ENCODE assay signal across 29 mouse cellular contexts in genomic region chr7:98912953-98913360, GRCm38 (mm10).
DNase-seq lines count a peak whose midpoint lies in the region; ATAC-seq and TF ChIP-seq lines count a peak whose summit lies in the region.
"Had no signal": no experiment of that assay in that cellular context is flagged by ENCODE, and none has a peak within 500 bp of the region (broad histone marks: within the 10 kb centered on the region; RNA-seq: fewer than 3 reads in every experiment).

No protein-coding gene starts in this region.

- WGBS in lung, embryonic 15.5 days, result 40% methylated on average over 2 of the region's 2 CpGs

- DNase-seq in gastrocnemius, adult 2 months, result peak; percentile 59
- no peak for DNase-seq in gastrocnemius, postnatal 36 days
- no peak for DNase-seq in lung, postnatal 14 days
- DNase-seq in lung, postnatal 36 days, result peak; percentile 35
- no peak for DNase-seq in left cerebral cortex, postnatal 36 days (ENCODE audit: low spot score in 2 of 2)
- DNase-seq in cerebellum, adult 8-10 months, result no peak
- DNase-seq: adrenal gland, postnatal 14 days; cerebellum, adult 18-20 months; cerebellum, postnatal 14 days; forebrain, postnatal 0 days; gastrocnemius, postnatal 10 days; heart, adult 18-20 months; heart, postnatal 4 days; kidney, adult 8-10 months; kidney, postnatal 4 days; left cerebral cortex, postnatal 4 days; thymus, postnatal 14 days had no signal

- peak; percentile 51; the same call in 1 of the 2 replicates for ATAC-seq in lung, embryonic 15.5 days (ENCODE audit: borderline replicate concordance, extremely low read depth, low FRiP score, low TSS enrichment)
- ATAC-seq: forebrain, postnatal 0 days; intestine, embryonic 16.5 days; midbrain, embryonic 15.5 days; Patski had no signal

- H3K27ac ChIP-seq in gastrocnemius, adult 2 months, result no peak overlapping the region
- H3K27ac ChIP-seq in lung, embryonic 15.5 days, result peak overlapping the region; percentile 53
- H3K27ac ChIP-seq: hindbrain, embryonic 13.5 days; kidney, postnatal 0 days; liver, embryonic 15.5 days; midbrain, embryonic 10.5 days; midbrain, embryonic 15.5 days; neural tube, embryonic 12.5 days had no signal

- H3K4me3 ChIP-seq in gastrocnemius, adult 2 months, result no peak overlapping the region
- no peak overlapping the region for H3K4me3 ChIP-seq in lung, embryonic 15.5 days
- H3K4me3 ChIP-seq: erythroblast, embryonic 14.5 days; hindbrain, embryonic 13.5 days; liver, embryonic 15.5 days; midbrain, embryonic 10.5 days; midbrain, embryonic 15.5 days; neural tube, embryonic 12.5 days had no signal

- intact Hi-C loops in gastrocnemius, adult 2 months (cut with DNase I), result no loop called here
- intact Hi-C loops in gastrocnemius, postnatal 36 days (cut with DNase I), result no loop called here
- intact Hi-C loops in left cerebral cortex, postnatal 36 days (cut with DNase I), result no loop called here

- TF ChIP-seq CTCF in gastrocnemius, adult 2 months (IDR thresholded peaks at IDR 0.05), result no peak

- peaks cover 52% of the 10 kb centered on the region for H3K4me1 ChIP-seq in lung, embryonic 15.5 days
- H3K4me1 ChIP-seq: liver, embryonic 15.5 days; midbrain, embryonic 10.5 days; midbrain, embryonic 15.5 days; neural tube, embryonic 12.5 days had no signal

- no peaks in the 10 kb centered on the region for H3K36me3 ChIP-seq in lung, embryonic 15.5 days
- H3K36me3 ChIP-seq: hindbrain, embryonic 13.5 days; liver, embryonic 15.5 days; midbrain, embryonic 10.5 days; midbrain, embryonic 15.5 days; neural tube, embryonic 12.5 days had no signal

- no peaks in the 10 kb centered on the region for H3K9me3 ChIP-seq in lung, embryonic 15.5 days
- H3K9me3 ChIP-seq: G1E; hindbrain, embryonic 13.5 days; liver, embryonic 15.5 days; midbrain, embryonic 10.5 days; midbrain, embryonic 15.5 days; neural tube, embryonic 12.5 days had no signal

- no peak overlapping the region for H3K9ac ChIP-seq in lung, embryonic 15.5 days
- H3K9ac ChIP-seq: forebrain, postnatal 0 days; hindbrain, embryonic 13.5 days; liver, embryonic 15.5 days; midbrain, embryonic 15.5 days; neural tube, embryonic 12.5 days had no signal

- H3K4me2 ChIP-seq in lung, embryonic 15.5 days, result no peak overlapping the region
- H3K4me2 ChIP-seq: heart, embryonic 11.5 days; hindbrain, embryonic 13.5 days; liver, embryonic 15.5 days; midbrain, embryonic 15.5 days; neural tube, embryonic 12.5 days had no signal

- H3K27me3 ChIP-seq in lung, embryonic 15.5 days, result no peaks in the 10 kb centered on the region
- H3K27me3 ChIP-seq: hindbrain, embryonic 13.5 days; liver, embryonic 15.5 days; midbrain, embryonic 15.5 days; neural tube, embryonic 12.5 days; Patski had no signal

Comparison
In these comparisons a context has a peak if more than half of its experiments do, and no peak if none do; other contexts are left out.
1. DNase-seq: peak in gastrocnemius, adult 2 months (single experiment) and lung, postnatal 36 days (single experiment); none in gastrocnemius, postnatal 36 days (0 of 2), lung, postnatal 14 days (single experiment), left cerebral cortex, postnatal 36 days (0 of 2) and cerebellum, adult 8-10 months (single experiment).